Mouse (Mus musculus): ENCODE data around the gene Mecom. TPM values are rescaled to one million over a fixed set of nuclear protein-coding genes. Genes with fewer than 3 reads are reported as not detected.

The Mecom gene
- polyA plus RNA-seq, 1 experiment from 2014 or later: 10.3 TPM

DNA sequence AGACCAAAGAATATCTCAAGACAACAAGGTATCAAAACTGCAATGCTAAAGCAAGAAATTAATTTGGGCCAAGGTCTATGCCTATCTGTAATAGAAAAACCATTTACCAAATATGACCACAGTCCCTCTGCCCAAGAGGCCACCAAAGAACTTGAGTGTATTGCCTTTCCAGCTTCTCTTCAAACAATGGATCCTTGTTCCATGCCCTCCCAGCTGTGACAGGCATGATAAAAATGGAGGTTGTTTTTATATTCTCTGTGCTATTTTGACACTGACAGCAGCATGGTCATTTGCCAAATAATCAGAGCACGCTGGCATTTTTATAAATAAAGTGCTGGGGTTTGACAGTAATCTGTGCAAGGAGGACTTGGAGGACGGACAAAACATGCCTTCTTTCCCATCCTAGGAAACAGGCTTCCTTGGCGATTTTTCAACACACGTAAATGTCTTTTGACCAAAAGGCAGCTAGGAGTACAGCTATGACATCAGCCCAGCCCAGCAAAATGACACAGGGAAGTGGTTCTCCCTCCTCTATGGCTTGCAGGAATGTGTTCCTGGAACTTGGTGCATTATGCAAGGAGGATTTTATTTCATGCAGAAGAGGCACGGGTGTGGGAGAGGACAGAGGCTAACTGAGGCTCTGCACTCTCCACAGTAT is 359.9 kb downstream of the Mecom start:
- H3K27me3 ChIP-seq: no peaks in the 10 kb centered on the region
- ATAC-seq (ENCODE audit: insufficient number of reproducible peaks, insufficient read depth, low FRiP score, low TSS enrichment, low read depth): no peak
- no peaks in the 10 kb centered on the region for H3K4me1 ChIP-seq
- no peak overlapping the region for H3K4me3 ChIP-seq
- no peak overlapping the region for H3K27ac ChIP-seq
- no peak overlapping the region for H3K9ac ChIP-seq
- H3K36me3 ChIP-seq: no peaks in the 10 kb centered on the region
- WGBS: 59% methylated on average over 5 of the region's 5 CpGs
- no peak overlapping the region for H3K4me2 ChIP-seq
- H3K9me3 ChIP-seq: no peaks in the 10 kb centered on the region

DNA sequence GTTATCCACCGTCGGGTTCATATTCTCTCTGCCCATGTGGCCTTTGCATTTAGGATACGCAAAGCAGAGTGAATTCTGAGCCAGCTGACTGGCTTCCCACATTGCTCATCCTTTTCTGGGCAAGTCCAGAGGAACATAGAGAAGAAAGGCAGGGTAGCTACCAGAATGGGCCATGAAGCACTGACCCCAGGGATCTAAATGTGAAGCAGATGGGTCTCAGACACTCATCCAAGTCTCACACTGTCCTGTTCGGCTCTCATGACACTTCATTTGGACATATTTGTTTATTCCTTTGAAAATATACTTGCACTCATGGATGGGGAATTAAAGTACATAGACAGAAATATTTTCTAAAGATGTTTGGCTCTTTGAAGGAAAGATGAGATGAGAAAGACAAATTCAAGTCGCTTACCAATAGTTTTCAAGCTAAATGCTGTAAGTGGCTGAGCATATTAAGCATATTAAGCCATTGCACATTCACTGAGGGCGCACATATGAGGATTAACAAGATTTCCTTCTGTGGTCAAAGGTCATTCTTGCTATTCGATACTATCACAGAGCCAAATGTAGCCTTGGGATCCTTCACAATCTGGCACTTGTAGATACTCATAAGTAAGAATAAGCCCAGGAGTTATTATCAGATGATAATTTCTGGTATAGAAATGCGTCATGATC is 365.9 kb downstream of the Mecom start:
- Histone ChIP-seq H3K36me3 (no peaks in the 10 kb centered on the region), H3K9ac (no peak overlapping the region), H3K4me1 (no peaks in the 10 kb centered on the region), H3K4me3 (no peak overlapping the region), H3K4me2 (no peak overlapping the region), H3K27me3 (no peaks in the 10 kb centered on the region), H3K9me3 (no peaks in the 10 kb centered on the region), H3K27ac (no peak overlapping the region)
- 74% methylated on average over 8 of the region's 8 CpGs for WGBS
- no peak for ATAC-seq (ENCODE audit: insufficient number of reproducible peaks, insufficient read depth, low FRiP score, low TSS enrichment, low read depth)

DNA sequence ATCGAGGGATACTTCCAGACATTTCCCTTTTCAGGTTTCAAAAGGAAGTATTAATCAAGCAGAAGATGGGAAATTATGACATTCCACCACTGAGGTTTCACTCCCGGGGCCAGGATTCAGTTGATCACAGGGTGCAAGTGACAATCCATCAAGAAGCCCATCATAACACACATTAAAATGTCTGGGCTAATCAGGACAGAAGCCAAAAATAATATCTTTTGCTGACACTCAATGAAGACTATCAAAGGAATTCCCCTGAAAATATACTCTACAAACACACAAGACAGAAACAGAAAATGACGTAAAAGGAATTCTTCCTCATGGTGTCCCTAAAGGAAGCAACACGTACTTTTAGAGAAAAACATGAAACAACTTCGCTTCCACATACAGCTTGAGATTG is 371.2 kb downstream of the Mecom start:
- Histone ChIP-seq H3K9ac (no peak overlapping the region), H3K27ac (no peak overlapping the region), H3K36me3 (no peaks in the 10 kb centered on the region), H3K27me3 (no peaks in the 10 kb centered on the region), H3K4me1 (no peaks in the 10 kb centered on the region), H3K4me2 (no peak overlapping the region), H3K4me3 (no peak overlapping the region), H3K9me3 (0 out of 2 replicates have a peak, but pooled peaks cover 7% of the 10 kb centered on the region)
- ATAC-seq (ENCODE audit: insufficient number of reproducible peaks, insufficient read depth, low FRiP score, low TSS enrichment, low read depth): no peak
- 74% methylated on average over 5 of the region's 5 CpGs for WGBS

DNA sequence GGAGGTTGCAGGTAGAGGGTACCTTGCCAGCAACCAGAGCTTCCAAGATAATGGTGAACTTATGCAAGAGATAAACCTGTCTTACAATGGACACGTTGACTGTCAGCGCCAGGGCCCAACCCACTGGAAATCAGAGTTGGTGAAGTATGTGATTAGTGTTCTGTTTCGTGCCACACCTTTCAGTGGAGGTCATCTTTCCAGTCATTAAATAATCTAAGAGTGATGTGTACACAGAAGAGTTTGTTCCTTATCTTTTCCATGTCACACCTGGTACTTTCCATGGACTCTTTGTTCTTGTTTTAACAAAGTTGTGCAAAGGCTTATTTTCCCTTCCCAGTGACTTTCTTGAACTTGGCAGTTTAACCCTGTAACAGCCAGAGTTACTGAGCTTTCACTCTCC is 374.0 kb downstream of the Mecom start:
- H3K27me3 ChIP-seq: no peaks in the 10 kb centered on the region
- H3K9ac ChIP-seq: no peak overlapping the region
- 82% methylated on average over 3 of the region's 3 CpGs for WGBS
- H3K9me3 ChIP-seq: 0 out of 2 replicates have a peak, but pooled peaks cover 7% of the 10 kb centered on the region
- no peak overlapping the region for H3K4me2 ChIP-seq
- H3K27ac ChIP-seq: no peak overlapping the region
- H3K36me3 ChIP-seq: no peaks in the 10 kb centered on the region
- H3K4me1 ChIP-seq: no peaks in the 10 kb centered on the region
- H3K4me3 ChIP-seq: no peak overlapping the region
- no peak for ATAC-seq (ENCODE audit: insufficient number of reproducible peaks, insufficient read depth, low FRiP score, low TSS enrichment, low read depth)

DNA sequence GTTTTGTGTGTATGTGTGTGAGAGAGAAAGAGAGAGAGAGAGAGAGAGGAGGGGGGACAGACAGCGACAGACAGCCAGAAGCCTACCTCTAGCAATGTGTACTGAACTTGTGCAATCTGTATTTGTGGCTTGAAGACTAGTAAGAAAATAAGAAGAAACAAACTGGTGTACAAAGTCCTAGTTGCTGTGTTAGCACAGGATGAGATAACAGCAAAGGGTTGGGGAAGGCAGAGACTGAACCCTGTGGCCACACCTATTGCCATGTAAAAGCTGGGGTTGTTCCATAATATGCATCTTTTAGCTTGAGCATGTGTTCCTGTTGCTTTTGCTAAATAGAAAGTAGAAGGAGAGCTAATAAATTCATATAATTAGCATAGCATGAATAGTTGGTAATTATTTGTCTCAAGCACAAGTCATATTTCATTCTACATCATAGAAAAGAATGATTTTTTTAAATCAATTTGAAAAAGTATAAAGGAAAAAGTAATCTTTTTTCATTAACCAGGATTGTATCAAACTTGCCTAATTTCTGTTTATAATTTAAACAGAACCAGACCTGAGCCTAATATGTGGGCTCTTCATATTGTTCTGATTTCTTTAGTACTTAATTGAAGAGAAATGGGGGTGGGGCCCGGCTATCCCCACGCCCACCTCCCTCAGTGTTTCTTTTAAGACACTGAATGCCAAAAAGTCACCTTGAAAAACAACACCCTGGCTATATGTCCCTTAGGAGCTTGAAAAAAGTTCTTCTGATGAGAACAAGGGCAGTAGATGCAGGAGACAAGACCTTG is 379.2 kb downstream of the Mecom start:
- Histone ChIP-seq H3K4me1 (no peaks in the 10 kb centered on the region), H3K4me2 (no peak overlapping the region), H3K4me3 (no peak overlapping the region), H3K27me3 (no peaks in the 10 kb centered on the region), H3K27ac (no peak overlapping the region), H3K36me3 (no peaks in the 10 kb centered on the region), H3K9ac (no peak overlapping the region), H3K9me3 (no peaks in the 10 kb centered on the region)
- WGBS: 72% methylated on average over 3 of the region's 3 CpGs
- ATAC-seq (ENCODE audit: insufficient number of reproducible peaks, insufficient read depth, low FRiP score, low TSS enrichment, low read depth): no peak

DNA sequence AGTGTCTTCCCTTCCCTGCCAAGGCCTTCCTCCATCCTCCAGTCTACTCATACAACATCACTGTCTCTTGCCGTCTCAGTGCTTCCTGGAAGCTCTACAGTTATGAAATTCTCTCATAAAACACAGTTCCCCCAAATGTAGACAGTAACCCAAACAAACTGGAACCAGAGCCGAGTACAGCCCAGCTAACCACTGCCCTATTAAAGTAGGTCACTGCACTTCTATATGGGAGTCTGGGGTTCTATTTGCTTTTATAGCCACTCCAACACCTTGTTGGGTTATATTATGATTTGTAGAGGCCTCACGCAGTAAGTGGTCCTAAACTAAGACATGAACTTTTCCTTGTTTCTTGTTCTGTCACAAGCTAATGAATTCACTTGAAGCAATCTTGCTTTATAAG is 380.8 kb downstream of the Mecom start:
- no peak overlapping the region for H3K9ac ChIP-seq
- 91% methylated on average over 3 of the region's 3 CpGs for WGBS
- ATAC-seq (ENCODE audit: insufficient number of reproducible peaks, insufficient read depth, low FRiP score, low TSS enrichment, low read depth): no peak
- no peak overlapping the region for H3K27ac ChIP-seq
- H3K4me3 ChIP-seq: no peak overlapping the region
- no peaks in the 10 kb centered on the region for H3K36me3 ChIP-seq
- H3K9me3 ChIP-seq: no peaks in the 10 kb centered on the region
- no peaks in the 10 kb centered on the region for H3K27me3 ChIP-seq
- no peak overlapping the region for H3K4me2 ChIP-seq
- H3K4me1 ChIP-seq: no peaks in the 10 kb centered on the region

DNA sequence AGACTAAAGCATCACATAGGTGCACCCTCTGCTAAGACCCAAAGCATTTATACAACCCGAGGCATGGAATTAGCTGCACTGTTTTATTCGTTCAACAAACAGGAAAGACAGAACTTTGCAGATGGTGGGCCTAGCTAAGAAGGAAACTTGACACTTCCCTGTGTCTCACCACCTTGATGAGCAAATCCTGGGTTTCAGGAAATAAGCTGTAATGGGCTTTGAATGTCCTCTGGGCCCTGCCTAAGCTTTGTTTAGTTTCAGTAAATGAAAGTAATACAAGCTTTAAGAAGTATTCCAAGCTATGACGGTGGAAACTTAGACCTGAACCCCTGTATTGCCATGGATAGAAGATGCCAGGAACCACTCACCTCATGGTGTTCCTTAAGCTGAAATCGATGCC is 383.0 kb downstream of the Mecom start:
- WGBS: 37% methylated on average over 4 of the region's 4 CpGs
- H3K36me3 ChIP-seq: no peaks in the 10 kb centered on the region
- no peaks in the 10 kb centered on the region for H3K27me3 ChIP-seq
- H3K9me3 ChIP-seq: no peaks in the 10 kb centered on the region
- peaks cover 6% of the 10 kb centered on the region; the same call in 1 of the 2 replicates for H3K4me1 ChIP-seq
- H3K4me3 ChIP-seq: no peak overlapping the region
- ATAC-seq (ENCODE audit: insufficient number of reproducible peaks, insufficient read depth, low FRiP score, low TSS enrichment, low read depth): no peak
- H3K4me2 ChIP-seq: no peak overlapping the region
- H3K9ac ChIP-seq: no peak overlapping the region
- no peak overlapping the region for H3K27ac ChIP-seq

DNA sequence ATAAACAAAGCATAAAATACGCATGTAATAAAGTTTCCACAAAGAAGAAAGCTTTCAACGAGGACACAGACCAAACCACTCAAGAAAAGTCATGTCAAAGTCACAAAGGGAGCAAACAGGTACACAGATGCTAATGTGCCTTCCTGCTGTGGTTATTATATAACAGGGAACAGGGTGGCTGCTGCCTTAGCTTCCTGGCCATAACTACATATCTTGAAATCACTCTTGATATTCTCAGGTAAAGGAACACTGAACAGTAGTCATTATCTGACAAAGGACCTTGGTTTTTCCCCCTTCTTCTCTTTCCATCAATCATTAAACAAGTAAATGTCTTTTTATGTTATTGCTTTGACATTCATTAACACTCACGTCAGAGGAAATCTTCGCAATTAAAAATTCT is 384.4 kb downstream of the Mecom start:
- Histone ChIP-seq H3K9me3 (no peaks in the 10 kb centered on the region), H3K4me1 (peaks cover 6% of the 10 kb centered on the region; the same call in 1 of the 2 replicates), H3K27ac (no peak overlapping the region), H3K27me3 (no peaks in the 10 kb centered on the region), H3K4me3 (no peak overlapping the region), H3K4me2 (no peak overlapping the region), H3K9ac (no peak overlapping the region), H3K36me3 (no peaks in the 10 kb centered on the region)
- no peak for ATAC-seq (ENCODE audit: insufficient number of reproducible peaks, insufficient read depth, low FRiP score, low TSS enrichment, low read depth)
- WGBS: 69% methylated on average over 4 of the region's 4 CpGs

DNA sequence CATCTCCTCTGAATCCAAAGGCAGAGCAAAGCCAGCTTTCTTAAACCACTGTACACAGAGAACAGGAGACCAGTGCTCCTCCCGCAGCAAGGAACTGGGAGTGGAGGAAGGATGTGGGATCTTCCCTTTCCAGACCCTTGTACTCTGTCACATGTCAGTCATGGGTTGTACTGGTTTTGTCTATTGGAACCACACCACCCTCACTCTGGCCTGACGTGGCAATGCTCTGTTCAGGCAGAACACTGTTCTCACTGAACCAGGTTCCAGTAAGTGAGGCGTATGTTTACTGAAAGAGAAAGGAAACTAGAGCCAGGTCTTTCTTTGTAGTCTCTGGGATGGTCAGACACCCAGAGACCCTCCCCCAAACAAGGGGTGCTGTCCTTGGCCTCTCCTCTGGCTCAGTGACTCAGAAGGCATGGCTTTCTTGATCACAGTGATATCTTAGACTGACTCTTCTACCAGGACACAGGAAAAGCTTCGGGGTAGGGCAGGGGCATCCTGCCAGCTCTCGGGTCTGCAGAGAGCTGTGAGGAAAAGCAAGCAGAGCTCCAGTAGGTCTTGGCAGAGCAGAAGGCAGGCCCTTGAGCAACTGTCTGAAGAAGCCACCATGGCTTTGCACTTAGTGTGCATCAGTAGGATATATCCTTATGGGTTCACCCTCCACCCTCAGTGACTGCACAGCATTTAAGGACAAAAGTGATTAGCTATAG is 386.7 kb downstream of the Mecom start:
- no peak overlapping the region for H3K9ac ChIP-seq
- no peak for ATAC-seq (ENCODE audit: insufficient number of reproducible peaks, insufficient read depth, low FRiP score, low TSS enrichment, low read depth)
- H3K9me3 ChIP-seq: no peaks in the 10 kb centered on the region
- H3K27me3 ChIP-seq: no peaks in the 10 kb centered on the region
- H3K27ac ChIP-seq: no peak overlapping the region
- H3K36me3 ChIP-seq: no peaks in the 10 kb centered on the region
- no peak overlapping the region for H3K4me2 ChIP-seq
- 70% methylated on average over 5 of the region's 5 CpGs for WGBS
- peaks cover 6% of the 10 kb centered on the region; the same call in 1 of the 2 replicates for H3K4me1 ChIP-seq
- H3K4me3 ChIP-seq: no peak overlapping the region

DNA sequence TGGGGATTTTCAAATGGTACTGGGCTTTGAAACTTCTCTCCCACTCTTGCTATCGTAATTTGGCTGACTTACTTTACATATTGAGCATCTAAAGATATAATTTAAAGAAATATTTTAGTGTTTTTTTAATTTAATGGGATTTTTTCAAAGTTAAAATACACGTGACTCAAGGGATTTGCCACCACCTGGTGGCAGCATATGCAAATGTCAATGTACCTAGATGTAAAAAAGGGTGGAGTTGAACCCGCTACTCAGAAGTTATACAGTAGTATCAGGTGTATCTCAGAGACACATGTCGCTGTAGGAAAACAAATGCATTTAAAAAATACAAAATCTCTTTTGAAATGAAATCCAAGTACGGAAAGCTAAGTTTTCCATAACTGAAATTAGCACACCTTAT is 387.5 kb downstream of the Mecom start:
- Histone ChIP-seq H3K9me3 (no peaks in the 10 kb centered on the region), H3K36me3 (no peaks in the 10 kb centered on the region), H3K4me1 (peaks cover 6% of the 10 kb centered on the region; the same call in 1 of the 2 replicates), H3K27me3 (no peaks in the 10 kb centered on the region), H3K4me3 (no peak overlapping the region), H3K9ac (no peak overlapping the region), H3K27ac (no peak overlapping the region), H3K4me2 (no peak overlapping the region)
- 76% methylated on average over 5 of the region's 5 CpGs for WGBS
- ATAC-seq (ENCODE audit: insufficient number of reproducible peaks, insufficient read depth, low FRiP score, low TSS enrichment, low read depth): no peak

DNA sequence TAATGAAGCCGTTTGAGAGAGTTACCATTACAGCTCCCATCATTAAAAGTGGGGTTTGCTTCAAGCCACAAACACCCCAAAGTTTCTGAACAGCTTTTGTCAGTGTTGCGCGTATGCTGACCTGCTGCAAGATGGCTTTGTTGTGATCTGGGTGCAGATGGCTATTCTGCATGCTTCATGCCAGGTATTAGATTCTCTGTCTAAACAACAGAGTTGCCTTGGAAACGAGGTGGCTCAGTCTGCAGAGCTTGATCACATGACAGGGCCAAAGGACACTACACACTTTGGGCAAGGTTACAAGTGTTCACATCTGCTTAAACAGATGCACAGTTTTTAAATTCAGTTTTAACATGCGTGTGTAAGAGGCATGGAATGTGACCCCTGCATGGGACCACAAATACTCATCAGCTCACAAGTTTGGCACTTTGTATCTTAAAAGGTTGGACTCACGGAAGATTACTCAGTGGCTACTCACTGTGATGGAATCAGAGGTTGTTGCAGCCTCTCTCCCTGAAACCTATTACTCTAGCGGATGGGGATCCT is 390.6 kb downstream of the Mecom start:
- no peak for ATAC-seq (ENCODE audit: insufficient number of reproducible peaks, insufficient read depth, low FRiP score, low TSS enrichment, low read depth)
- Histone ChIP-seq H3K4me2 (no peak overlapping the region), H3K27ac (no peak overlapping the region), H3K36me3 (no peaks in the 10 kb centered on the region), H3K9me3 (no peaks in the 10 kb centered on the region), H3K4me1 (peaks cover 6% of the 10 kb centered on the region; the same call in 1 of the 2 replicates), H3K9ac (no peak overlapping the region), H3K27me3 (no peaks in the 10 kb centered on the region), H3K4me3 (no peak overlapping the region)
- 78% methylated on average over 7 of the region's 7 CpGs for WGBS

Measured in embryonic facial prominence, embryonic 13.5 days (tissue).